Mouse (Mus musculus): ENCODE data around the gene Mb21d2. TPM values are rescaled to one million over a fixed set of nuclear protein-coding genes. Genes with fewer than 3 reads are reported as not detected.

Gene Mb21d2
- total and polyA plus RNA-seq, 3 experiments, result not detected

- no peaks in the 10 kb centered on the region for H3K9me3 ChIP-seq (replicated peaks; ENCODE audit: insufficient read depth, low read length)
- no peak for DNase-seq (ENCODE audit: low read depth, low spot score)
- no peak overlapping the region for H3K27ac ChIP-seq (ENCODE audit: control insufficient read depth, low read depth, low read length)
- no peaks in the 10 kb centered on the region for H3K27me3 ChIP-seq (ENCODE audit: control insufficient read depth in 1 of 2, insufficient read depth in 2 of 2, low read length in 2 of 2)
- no peak overlapping the region for H3K4me3 ChIP-seq (ENCODE audit: control insufficient read depth in 1 of 2, insufficient read depth in 1 of 2, low read depth in 2 of 2, low read length in 2 of 2)
- no peaks in the 10 kb centered on the region for H3K79me2 ChIP-seq (ENCODE audit: control insufficient read depth, insufficient read depth, low read length, poor library complexity)
- H3K4me1 ChIP-seq (ENCODE audit: control insufficient read depth in 1 of 2, insufficient read depth in 2 of 2, low read length in 2 of 2), result no peaks in the 10 kb centered on the region
- H3K9ac ChIP-seq (ENCODE audit: control insufficient read depth, low read depth, low read length, poor library complexity, severe bottlenecking), result no peak overlapping the region
- H3K36me3 ChIP-seq (ENCODE audit: control insufficient read depth in 1 of 2, insufficient read depth in 2 of 2, low read length in 2 of 2), result no peaks in the 10 kb centered on the region
- TF ChIP-seq POLR2A (IDR thresholded peaks at IDR 0.05; ENCODE audit: control insufficient read depth in 1 of 2, insufficient read depth in 1 of 2, low read depth in 1 of 2, low read length in 2 of 2, poor library complexity in 1 of 2) (no peak), USF1 (IDR thresholded peaks at IDR 0.05; ENCODE audit: low read depth, low read length) (no peak), KAT2A (conservative IDR thresholded peaks at IDR 0.05; ENCODE audit: low read depth, low read length) (no peak), CTCF (IDR thresholded peaks at IDR 0.05 in 2 of 3, conservative IDR thresholded peaks at IDR 0.05 in 1 of 3; ENCODE audit: control insufficient read depth in 1 of 3, insufficient read depth in 1 of 3, low read depth in 2 of 3, low read length in 3 of 3, poor library complexity in 1 of 3, severe bottlenecking in 1 of 3) (no peak), ZMIZ1 (IDR thresholded peaks at IDR 0.05; ENCODE audit: low read depth, low read length) (no peak), POLR2AphosphoS5 (IDR thresholded peaks at IDR 0.05; ENCODE audit: borderline replicate concordance, low read depth, low read length) (no peak), SMC3 (IDR thresholded peaks at IDR 0.05; ENCODE audit: low read depth, low read length) (no peak), ELF1 (IDR thresholded peaks at IDR 0.05; ENCODE audit: low read depth, low read length) (no peak), MAFK (IDR thresholded peaks at IDR 0.05; ENCODE audit: borderline replicate concordance, low read depth, low read length) (no peak), SIN3A (IDR thresholded peaks at IDR 0.05; ENCODE audit: low read length) (no peak), JUND (IDR thresholded peaks at IDR 0.05; ENCODE audit: low read depth, low read length) (no peak), MAX (IDR thresholded peaks at IDR 0.05; ENCODE audit: low read length) (no peak), ZKSCAN1 (IDR thresholded peaks at IDR 0.05; ENCODE audit: low read depth, low read length) (no peak), EP300 (IDR thresholded peaks at IDR 0.05; ENCODE audit: low read depth in 1 of 2, low read length in 2 of 2) (no peak)
Measured at GRCm38 (mm10) chr16:28896571-28896970, 32.9 kb downstream of the Mb21d2 start.

DNA sequence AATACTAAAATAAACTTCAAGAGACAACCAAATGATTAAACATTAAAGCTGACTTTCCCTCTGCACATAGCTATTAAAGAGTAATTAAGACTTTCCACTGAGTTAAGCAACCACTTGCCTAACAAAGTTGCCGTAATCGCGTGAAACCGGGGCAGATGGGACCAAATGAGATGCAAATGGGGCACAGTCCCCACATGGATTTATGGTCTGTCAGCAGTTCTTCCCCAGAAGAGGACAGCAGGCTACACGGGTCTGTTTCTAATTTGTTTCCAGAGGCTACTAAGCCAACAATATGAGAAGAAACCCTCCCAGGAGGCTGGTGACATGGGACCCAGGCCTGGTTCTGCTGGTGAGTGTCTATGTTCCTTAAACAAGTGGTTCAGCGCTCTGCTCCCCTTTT, 34.6 kb downstream of the Mb21d2 start:
- H3K27ac ChIP-seq (ENCODE audit: control insufficient read depth, low read depth, low read length), result no peak overlapping the region
- TF ChIP-seq MYB (IDR thresholded peaks at IDR 0.05; ENCODE audit: low read depth, low read length), result no peak
- TF ChIP-seq ZNF384 (IDR thresholded peaks at IDR 0.05; ENCODE audit: low read depth, low read length), result no peak
- TF ChIP-seq TAL1 (IDR thresholded peaks at IDR 0.05; ENCODE audit: low read length), result no peak
- TF ChIP-seq RAD21 (IDR thresholded peaks at IDR 0.05; ENCODE audit: low read depth, low read length), result no peak
- no peak for TF ChIP-seq TCF12 (IDR thresholded peaks at IDR 0.05; ENCODE audit: low read depth, low read length)
- TF ChIP-seq MAZ (IDR thresholded peaks at IDR 0.05; ENCODE audit: low read depth, low read length), result no peak
- TF ChIP-seq RCOR1 (IDR thresholded peaks at IDR 0.05; ENCODE audit: low read depth, low read length), result no peak
- no peak for TF ChIP-seq ELF1 (IDR thresholded peaks at IDR 0.05; ENCODE audit: low read depth, low read length)
- no peak for TF ChIP-seq MAX (IDR thresholded peaks at IDR 0.05; ENCODE audit: low read length)
- no peak for TF ChIP-seq USF2 (IDR thresholded peaks at IDR 0.05; ENCODE audit: borderline replicate concordance in 1 of 2, insufficient read depth in 1 of 2, low read depth in 1 of 2, low read length in 2 of 2)
- no peak for TF ChIP-seq CHD1 (IDR thresholded peaks at IDR 0.05; ENCODE audit: low read depth, low read length)
- no peak for TF ChIP-seq JUND (IDR thresholded peaks at IDR 0.05; ENCODE audit: low read depth, low read length)
- TF ChIP-seq NRF1 (IDR thresholded peaks at IDR 0.05; ENCODE audit: insufficient read depth, low read depth, low read length, poor library complexity, severe bottlenecking), result no peak
- TF ChIP-seq POLR2AphosphoS5 (IDR thresholded peaks at IDR 0.05; ENCODE audit: borderline replicate concordance, low read depth, low read length), result no peak
- TF ChIP-seq MAFK (IDR thresholded peaks at IDR 0.05; ENCODE audit: borderline replicate concordance, low read depth, low read length), result no peak
- no peak for TF ChIP-seq NELFE (IDR thresholded peaks at IDR 0.05; ENCODE audit: low read depth, low read length)
- no peak for TF ChIP-seq HCFC1 (IDR thresholded peaks at IDR 0.05; ENCODE audit: low read depth, low read length)
- no peak overlapping the region for H3K9ac ChIP-seq (ENCODE audit: control insufficient read depth, low read depth, low read length, poor library complexity, severe bottlenecking)
- no peaks in the 10 kb centered on the region for H3K36me3 ChIP-seq (ENCODE audit: control insufficient read depth in 1 of 2, insufficient read depth in 2 of 2, low read length in 2 of 2)
- no peaks in the 10 kb centered on the region for H3K4me1 ChIP-seq (ENCODE audit: control insufficient read depth in 1 of 2, insufficient read depth in 2 of 2, low read length in 2 of 2)
- H3K27me3 ChIP-seq (ENCODE audit: control insufficient read depth in 1 of 2, insufficient read depth in 2 of 2, low read length in 2 of 2), result no peaks in the 10 kb centered on the region
- DNase-seq (ENCODE audit: low read depth, low spot score), result no peak
- H3K79me2 ChIP-seq (ENCODE audit: control insufficient read depth, insufficient read depth, low read length, poor library complexity), result no peaks in the 10 kb centered on the region
- no peak overlapping the region for H3K4me3 ChIP-seq (ENCODE audit: control insufficient read depth in 1 of 2, insufficient read depth in 1 of 2, low read depth in 2 of 2, low read length in 2 of 2)
- no peaks in the 10 kb centered on the region for H3K9me3 ChIP-seq (replicated peaks; ENCODE audit: insufficient read depth, low read length)
